Mouse (Mus musculus) heart, embryonic 13.5 days (tissue): ENCODE results near the gene Hist1h1c. TPM values are rescaled to one million over a fixed set of nuclear protein-coding genes. Genes with fewer than 3 reads are reported as not detected.
"Not testable (repeated sequence)": the region's sequence is repeated elsewhere in the genome, so short reads cannot be mapped to it uniquely, and the experiment has no call there.

Experiments used
- ATAC-seq: fragments of 200-750 bp; cut with Nextera tagmentation; 2 replicates; pipeline ENCODE4 v1.8.0; 2017; ENCODE audit warnings: moderate TSS enrichment; ENCODE audit not compliant: insufficient number of reproducible peaks, low FRiP score, low TSS enrichment; ENCODE audit errors: extremely low read depth
- H3K27ac ChIP-seq: fragments of 300-500 bp; sonication (generic); replicated peaks from 2 replicates; pipeline ENCODE4 v1.5.1; 2015; ENCODE audit warnings: moderate library complexity, mild to moderate bottlenecking, inconsistent platforms
- H3K27me3 ChIP-seq: fragments of 300-500 bp; sonication (generic); replicated peaks from 2 replicates; pipeline ENCODE4 v1.6.1; 2015; ENCODE audit warnings: mild to moderate bottlenecking, inconsistent platforms
- H3K36me3 ChIP-seq: fragments of 300-500 bp; sonication (generic); 2 replicates; pipeline ENCODE4 v1.6.1; 2015; ENCODE audit warnings: mild to moderate bottlenecking, inconsistent platforms
- H3K4me1 ChIP-seq: fragments of 300-500 bp; sonication (generic); 2 replicates; pipeline ENCODE4 v1.6.1; 2015; ENCODE audit warnings: inconsistent platforms
- H3K4me2 ChIP-seq: fragments of 300-500 bp; sonication (generic); 2 replicates; pipeline ENCODE4 v1.6.1; 2015; ENCODE audit warnings: inconsistent platforms, mild to moderate bottlenecking, moderate library complexity
- H3K4me3 ChIP-seq: fragments of 300-500 bp; sonication (generic); 2 replicates; pipeline ENCODE4 v1.5.1; 2015; ENCODE audit warnings: moderate library complexity, mild to moderate bottlenecking, inconsistent platforms
- H3K9ac ChIP-seq: fragments of 300-500 bp; sonication (generic); 2 replicates; pipeline ENCODE4 v1.6.1; 2015; ENCODE audit warnings: inconsistent platforms, mild to moderate bottlenecking, moderate library complexity
- H3K9me3 ChIP-seq: fragments of 300-500 bp; sonication (generic); 2 replicates; pipeline ENCODE4 v1.6.1; 2016; ENCODE audit warnings: inconsistent platforms
- WGBS: fragments of 180-500 bp; shearing (Covaris S2); methylation state at CpG from one replicate; pipeline ENCODE4 v1.1.7; 2015; ENCODE audit warnings: mixed read lengths; 5-methylcytosine and 5-hydroxymethylcytosine counted together
- polyA plus RNA-seq: library from polyadenylated mRNA; unstranded; fragments of >200 nt; fragmentation: Nextera tagmentation; extraction: Ambion mirVana; gene quantifications from 2 replicates; pipeline ENCODE4 v1.2.1, GENCODE M21; 2015

The Hist1h1c gene
- polyA plus RNA-seq, 1 experiment from 2014 or later, result 31.2 TPM

- ATAC-seq, result peak; percentile 77
- not testable (repeated sequence) for H3K9me3 ChIP-seq
- under 1% methylated on average over 45 of the region's 58 CpGs for WGBS
Observed at GRCm38 (mm10) chr13:23746201-23747080, 7.8 kb downstream of the Hist1h1c start, which contains the start of gene Hist1h2bb. Gene Hist1h2bb (plus strand): TSS chr13:23746734.

GRCm38 (mm10) chr13:23747081-23747891 is 8.7 kb downstream of the Hist1h1c start:
- peak overlapping the region; percentile 52 for H3K4me3 ChIP-seq

More at GRCm38 (mm10) chr13:23746201-23747080, 7.8 kb downstream of the Hist1h1c start, which contains the start of gene Hist1h2bb:
- Histone ChIP-seq H3K4me1 (peaks cover 35% of the 10 kb centered on the region), H3K9ac (peak within 1 kb of the TSS; percentile 83), H3K4me3 (peak within 1 kb of the TSS; percentile 52), H3K4me2 (peak within 1 kb of the TSS; percentile 70), H3K27ac (peak within 1 kb of the TSS; percentile 98)
- H3K27me3 ChIP-seq, H3K36me3 ChIP-seq: not testable (repeated sequence)

GRCm38 (mm10) chr13:23747892-23748288 is 9.3 kb downstream of the Hist1h1c start:
- Histone ChIP-seq H3K4me3 (no peak overlapping the region), H3K36me3 (no peaks in the 10 kb centered on the region), H3K9ac (peak overlapping the region; percentile 68), H3K4me2 (peak overlapping the region; percentile 70), H3K27ac (peak overlapping the region; percentile 98), H3K27me3 (no peaks in the 10 kb centered on the region), H3K9me3 (no peaks in the 10 kb centered on the region), H3K4me1 (peaks cover 33% of the 10 kb centered on the region)
- ATAC-seq, result no peak
- WGBS, result 9% methylated on average over 4 of the region's 4 CpGs

More at GRCm38 (mm10) chr13:23747081-23747891, 8.7 kb downstream of the Hist1h1c start:
- H3K9me3 ChIP-seq, result no peaks in the 10 kb centered on the region
- no peak for ATAC-seq
- peak overlapping the region; percentile 70 for H3K4me2 ChIP-seq
- H3K36me3 ChIP-seq, result no peaks in the 10 kb centered on the region
- H3K27me3 ChIP-seq, result no peaks in the 10 kb centered on the region
- 6% methylated on average over 13 of the region's 13 CpGs for WGBS
- peaks cover 31% of the 10 kb centered on the region for H3K4me1 ChIP-seq
- H3K9ac ChIP-seq, result peak overlapping the region; percentile 82
- peak overlapping the region; percentile 98 for H3K27ac ChIP-seq

- Histone ChIP-seq H3K27me3 (no peaks in the 10 kb centered on the region), H3K9me3 (no peaks in the 10 kb centered on the region), H3K9ac (no peak overlapping the region), H3K4me2 (no peak overlapping the region), H3K4me3 (no peak overlapping the region), H3K27ac (peak overlapping the region; percentile 70; the same call in 1 of the 2 replicates), H3K4me1 (peaks cover 27% of the 10 kb centered on the region), H3K36me3 (no peaks in the 10 kb centered on the region)
- WGBS, result 82% methylated on average over 5 of the region's 5 CpGs
- ATAC-seq, result no peak
Observed at GRCm38 (mm10) chr13:23749563-23750121, 11.0 kb downstream of the Hist1h1c start.

GRCm38 (mm10) chr13:23750839-23751477 is 12.3 kb downstream of the Hist1h1c start, which contains the start of gene Hist1h2ab:
Gene Hist1h2ab (plus strand): TSS chr13:23751126.
- Histone ChIP-seq H3K9ac (peak within 1 kb of the TSS; percentile 85), H3K4me1 (peaks cover 24% of the 10 kb centered on the region), H3K4me3 (peak within 1 kb of the TSS; percentile 52), H3K4me2 (peak within 1 kb of the TSS; percentile 73), H3K27ac (peak within 1 kb of the TSS; percentile 95)
- H3K9me3 ChIP-seq, H3K27me3 ChIP-seq, ATAC-seq, H3K36me3 ChIP-seq: not testable (repeated sequence)
- whole genome bisulfite sequencing, result 1% methylated on average over 29 of the region's 47 CpGs

GRCm38 (mm10) chr13:23751478-23751956 is 12.9 kb downstream of the Hist1h1c start:
- ATAC-seq, result no peak
- 2% methylated on average over 11 of the region's 11 CpGs for WGBS
- H3K27ac ChIP-seq, result peak overlapping the region; percentile 95

GRCm38 (mm10) chr13:23752067-23752741 is 13.6 kb downstream of the Hist1h1c start, which contains the start of gene Hist1h3b:
Gene Hist1h3b (plus strand): TSS chr13:23752267.
- not testable (repeated sequence) for H3K9me3 ChIP-seq, H3K36me3 ChIP-seq, H3K27me3 ChIP-seq
- peak; percentile 70 for ATAC-seq
- peak within 1 kb of the TSS; percentile 52 for H3K4me3 ChIP-seq
- H3K4me1 ChIP-seq, result peaks cover 22% of the 10 kb centered on the region
- WGBS, result under 1% methylated on average over 21 of the region's 47 CpGs
- peak within 1 kb of the TSS; percentile 95 for H3K27ac ChIP-seq
- H3K9ac ChIP-seq, result peak within 1 kb of the TSS; percentile 85
- H3K4me2 ChIP-seq, result peak within 1 kb of the TSS; percentile 73

More at GRCm38 (mm10) chr13:23751478-23751956, 12.9 kb downstream of the Hist1h1c start:
- Histone ChIP-seq H3K36me3 (no peaks in the 10 kb centered on the region), H3K4me3 (peak overlapping the region; percentile 52), H3K4me1 (peaks cover 24% of the 10 kb centered on the region), H3K9ac (peak overlapping the region; percentile 85), H3K4me2 (peak overlapping the region; percentile 73), H3K9me3 (no peaks in the 10 kb centered on the region), H3K27me3 (no peaks in the 10 kb centered on the region)

GRCm38 (mm10) chr13:23752742-23753172 is 14.1 kb downstream of the Hist1h1c start:
- H3K4me3 ChIP-seq, result peak overlapping the region; percentile 52
- no peaks in the 10 kb centered on the region for H3K27me3 ChIP-seq
- H3K27ac ChIP-seq, result peak overlapping the region; percentile 76
- H3K4me2 ChIP-seq, result peak overlapping the region; percentile 73
- H3K36me3 ChIP-seq, result no peaks in the 10 kb centered on the region
- H3K4me1 ChIP-seq, result peaks cover 22% of the 10 kb centered on the region
- no peak for ATAC-seq
- H3K9me3 ChIP-seq, result no peaks in the 10 kb centered on the region
- H3K9ac ChIP-seq, result peak overlapping the region; percentile 82
- 7% methylated on average over 6 of the region's 6 CpGs for WGBS

- ATAC-seq, result no peak
- no peaks in the 10 kb centered on the region for H3K27me3 ChIP-seq
- H3K4me3 ChIP-seq, result peak overlapping the region; percentile 52
- peaks cover 16% of the 10 kb centered on the region for H3K4me1 ChIP-seq
- H3K27ac ChIP-seq, result peak overlapping the region; percentile 2; the same call in 1 of the 2 replicates
- WGBS, result 59% methylated on average over 4 of the region's 4 CpGs
- peak overlapping the region; percentile 82 for H3K9ac ChIP-seq
- H3K9me3 ChIP-seq, result no peaks in the 10 kb centered on the region
- H3K36me3 ChIP-seq, result no peaks in the 10 kb centered on the region
- H3K4me2 ChIP-seq, result peak overlapping the region; percentile 73
Observed at GRCm38 (mm10) chr13:23753314-23754078, 14.9 kb downstream of the Hist1h1c start.
